Mouse (Mus musculus): ENCODE measurements around the gene Iffo2. TPM values are rescaled to one million over a fixed set of nuclear protein-coding genes. Genes with fewer than 3 reads are reported as not detected.

Gene Iffo2
- polyA plus RNA-seq, 1 experiment from 2014 or later = 4.9 TPM

- Histone ChIP-seq H3K4me2 (no peak overlapping the region), H3K9me3 (replicated peaks) (no peaks in the 10 kb centered on the region), H3K9ac (no peak overlapping the region), H3K27me3 (replicated peaks) (peaks cover 14% of the 10 kb centered on the region; the same call in 1 of the 2 replicates), H3K27ac (ENCODE audit: poor library complexity, severe bottlenecking) (no peak overlapping the region), H3K4me1 (replicated peaks) (no peaks in the 10 kb centered on the region), H3K4me3 (no peak overlapping the region), H3K36me3 (no peaks in the 10 kb centered on the region)
- ATAC-seq (ENCODE audit: insufficient number of reproducible peaks, low FRiP score) = 0 out of 2 replicates have a peak, but pooled peaks have one; percentile 25
- 69% methylated on average over 12 of the region's 12 CpGs for WGBS
Observed at GRCm38 (mm10) chr4:139526475-139526874, 3.9 kb upstream of the Iffo2 start.

DNA sequence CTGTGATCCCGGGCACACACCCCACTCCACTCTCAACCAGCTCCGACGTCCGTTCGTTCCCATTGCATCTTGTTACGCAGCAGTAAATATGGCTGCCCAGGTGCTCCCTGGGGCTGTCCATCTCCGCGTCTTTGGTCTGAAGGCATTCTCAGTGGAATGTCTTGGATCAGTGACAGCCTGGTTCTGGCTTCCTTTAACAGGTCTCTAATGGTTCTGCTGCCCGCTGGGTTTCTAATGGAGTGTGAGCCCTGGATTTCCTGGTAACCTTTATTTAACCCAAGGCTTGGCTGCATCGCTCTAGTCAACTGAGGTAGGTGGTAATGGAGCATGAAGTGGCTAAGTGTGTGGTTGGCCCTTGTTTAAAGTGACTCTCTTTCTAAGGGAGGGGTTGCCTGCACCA is 1.7 kb downstream of the Iffo2 start:
- no peak overlapping the region for H3K4me3 ChIP-seq
- H3K27me3 ChIP-seq (replicated peaks) = peaks cover 12% of the 10 kb centered on the region; the same call in 1 of the 2 replicates
- H3K4me2 ChIP-seq = no peak overlapping the region
- no peak overlapping the region for H3K27ac ChIP-seq (ENCODE audit: poor library complexity, severe bottlenecking)
- no peaks in the 10 kb centered on the region for H3K9me3 ChIP-seq (replicated peaks)
- H3K9ac ChIP-seq = no peak overlapping the region
- WGBS = 83% methylated on average over 10 of the region's 10 CpGs
- H3K36me3 ChIP-seq = no peaks in the 10 kb centered on the region
- no peak for ATAC-seq (ENCODE audit: insufficient number of reproducible peaks, low FRiP score)
- H3K4me1 ChIP-seq (replicated peaks) = peaks cover 15% of the 10 kb centered on the region

DNA sequence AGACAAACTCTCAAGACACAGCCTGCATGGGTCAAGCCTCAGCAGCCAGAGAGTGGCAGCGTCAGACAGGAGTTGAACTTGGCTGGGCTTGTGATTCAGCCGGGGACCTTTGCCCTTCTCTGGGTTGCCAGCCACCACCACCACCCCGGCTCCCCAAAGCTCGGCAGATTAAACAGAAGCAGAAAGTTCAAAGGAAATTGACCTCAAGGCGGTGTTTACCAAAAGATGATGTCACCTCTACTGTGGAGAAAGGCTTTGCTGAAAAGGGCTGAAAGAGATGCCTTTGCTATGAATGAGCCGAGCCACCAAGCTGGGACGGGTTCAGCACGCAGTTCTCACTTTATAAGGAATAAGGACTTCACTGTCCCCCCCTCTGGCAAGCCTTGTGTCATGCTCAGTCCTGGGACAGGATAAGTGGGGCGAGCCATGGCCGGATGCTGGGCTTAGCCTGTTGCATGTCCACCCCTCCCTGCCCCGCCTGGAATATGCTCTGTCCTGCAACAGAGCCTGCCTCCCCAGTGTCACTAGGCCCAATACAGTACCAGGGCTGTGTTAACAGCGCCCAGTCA is 4.9 kb downstream of the Iffo2 start:
- Histone ChIP-seq H3K9ac (no peak overlapping the region), H3K9me3 (replicated peaks) (0 out of 2 replicates have a peak, but pooled peaks cover 2% of the 10 kb centered on the region), H3K27ac (ENCODE audit: poor library complexity, severe bottlenecking) (peak overlapping the region; percentile 72), H3K4me1 (replicated peaks) (peaks cover 15% of the 10 kb centered on the region), H3K4me2 (no peak overlapping the region), H3K27me3 (replicated peaks) (peaks cover 12% of the 10 kb centered on the region; the same call in 1 of the 2 replicates), H3K4me3 (no peak overlapping the region), H3K36me3 (no peaks in the 10 kb centered on the region)
- ATAC-seq (ENCODE audit: insufficient number of reproducible peaks, low FRiP score) = peak; percentile 79
- 36% methylated on average over 12 of the region's 12 CpGs for WGBS

- peaks cover 15% of the 10 kb centered on the region for H3K4me1 ChIP-seq (replicated peaks)
- H3K9ac ChIP-seq = no peak overlapping the region
- H3K9me3 ChIP-seq (replicated peaks) = 0 out of 2 replicates have a peak, but pooled peaks cover 2% of the 10 kb centered on the region
- H3K27me3 ChIP-seq (replicated peaks) = peaks cover 12% of the 10 kb centered on the region; the same call in 1 of the 2 replicates
- H3K4me2 ChIP-seq = no peak overlapping the region
- H3K36me3 ChIP-seq = no peaks in the 10 kb centered on the region
- WGBS = 49% methylated on average over 7 of the region's 7 CpGs
- H3K4me3 ChIP-seq = no peak overlapping the region
- peak overlapping the region; percentile 72 for H3K27ac ChIP-seq (ENCODE audit: poor library complexity, severe bottlenecking)
- ATAC-seq (ENCODE audit: insufficient number of reproducible peaks, low FRiP score) = 0 out of 2 replicates have a peak, but pooled peaks have one; percentile 29
Observed at GRCm38 (mm10) chr4:139535719-139536118, 5.4 kb downstream of the Iffo2 start.

- H3K27ac ChIP-seq (ENCODE audit: poor library complexity, severe bottlenecking) = no peak overlapping the region
- 0 out of 2 replicates have a peak, but pooled peaks cover 2% of the 10 kb centered on the region for H3K9me3 ChIP-seq (replicated peaks)
- H3K4me1 ChIP-seq (replicated peaks) = peaks cover 15% of the 10 kb centered on the region
- no peaks in the 10 kb centered on the region for H3K36me3 ChIP-seq
- WGBS = 83% methylated on average over 9 of the region's 9 CpGs
- no peak overlapping the region for H3K4me2 ChIP-seq
- peaks cover 9% of the 10 kb centered on the region; the same call in 1 of the 2 replicates for H3K27me3 ChIP-seq (replicated peaks)
- no peak overlapping the region for H3K4me3 ChIP-seq
- ATAC-seq (ENCODE audit: insufficient number of reproducible peaks, low FRiP score) = no peak
- no peak overlapping the region for H3K9ac ChIP-seq
Observed at GRCm38 (mm10) chr4:139536706-139537105, 6.4 kb downstream of the Iffo2 start.

- H3K36me3 ChIP-seq = no peaks in the 10 kb centered on the region
- no peak overlapping the region for H3K4me2 ChIP-seq
- H3K4me3 ChIP-seq = no peak overlapping the region
- no peak overlapping the region for H3K9ac ChIP-seq
- peaks cover 3% of the 10 kb centered on the region; the same call in 1 of the 2 replicates for H3K4me1 ChIP-seq (replicated peaks)
- no peaks in the 10 kb centered on the region for H3K27me3 ChIP-seq (replicated peaks)
- no peak for ATAC-seq (ENCODE audit: insufficient number of reproducible peaks, low FRiP score)
- WGBS = 88% methylated on average over 7 of the region's 7 CpGs
- 0 out of 2 replicates have a peak, but pooled peaks cover 2% of the 10 kb centered on the region for H3K9me3 ChIP-seq (replicated peaks)
- H3K27ac ChIP-seq (ENCODE audit: poor library complexity, severe bottlenecking) = no peak overlapping the region
Observed at GRCm38 (mm10) chr4:139540784-139541183, 10.4 kb downstream of the Iffo2 start.

DNA sequence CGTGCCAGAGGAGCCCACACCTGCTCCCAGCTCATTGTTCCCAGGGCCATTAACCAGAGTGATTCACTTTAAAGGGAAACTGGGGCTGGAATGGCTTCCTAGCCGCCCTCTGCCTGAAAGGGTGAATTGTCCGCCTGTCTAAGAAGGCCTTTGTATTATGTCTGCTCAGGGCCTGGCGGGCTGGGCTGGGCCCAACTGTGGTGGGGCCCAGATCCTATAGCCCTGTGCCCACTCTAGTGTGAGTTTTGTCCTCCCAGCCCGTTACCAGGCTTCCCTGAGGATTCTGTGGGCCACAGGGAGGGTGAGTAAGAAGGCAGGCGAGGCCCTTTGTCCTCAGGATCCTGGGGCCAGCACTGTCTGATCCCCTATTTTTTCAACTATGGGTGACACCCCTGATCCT is 15.4 kb downstream of the Iffo2 start:
- no peak for ATAC-seq (ENCODE audit: insufficient number of reproducible peaks, low FRiP score)
- 63% methylated on average over 6 of the region's 6 CpGs for WGBS
- H3K4me1 ChIP-seq (replicated peaks) = 0 out of 2 replicates have a peak, but pooled peaks cover 4% of the 10 kb centered on the region
- H3K4me3 ChIP-seq = no peak overlapping the region
- H3K9ac ChIP-seq = no peak overlapping the region
- H3K27ac ChIP-seq (ENCODE audit: poor library complexity, severe bottlenecking) = no peak overlapping the region
- H3K36me3 ChIP-seq = no peaks in the 10 kb centered on the region
- H3K9me3 ChIP-seq (replicated peaks) = no peaks in the 10 kb centered on the region
- no peak overlapping the region for H3K4me2 ChIP-seq
- no peaks in the 10 kb centered on the region for H3K27me3 ChIP-seq (replicated peaks)

DNA sequence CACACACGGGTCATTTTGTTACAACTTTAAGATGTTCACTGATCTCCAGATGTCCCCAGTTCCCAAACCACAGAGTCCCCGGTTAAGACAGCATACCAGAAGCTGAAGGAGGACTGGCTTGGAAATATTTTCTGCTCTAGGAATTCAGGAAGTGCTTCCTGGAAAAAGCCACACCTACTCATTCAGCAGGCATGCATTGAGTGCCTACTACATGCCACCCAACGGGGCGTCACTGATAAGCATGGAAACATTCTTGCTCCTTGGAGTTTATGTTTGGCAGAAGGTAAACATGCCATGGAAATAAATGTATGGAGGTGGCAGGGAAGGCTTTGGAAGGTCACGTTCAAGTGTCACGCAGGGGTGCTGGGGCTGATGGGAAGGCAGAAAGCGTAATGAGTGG is 19.1 kb downstream of the Iffo2 start:
- Histone ChIP-seq H3K27me3 (replicated peaks) (no peaks in the 10 kb centered on the region), H3K9me3 (replicated peaks) (peaks cover 7% of the 10 kb centered on the region; the same call in 1 of the 2 replicates), H3K4me2 (no peak overlapping the region), H3K4me1 (replicated peaks) (0 out of 2 replicates have a peak, but pooled peaks cover 4% of the 10 kb centered on the region), H3K9ac (no peak overlapping the region), H3K27ac (ENCODE audit: poor library complexity, severe bottlenecking) (no peak overlapping the region), H3K4me3 (no peak overlapping the region), H3K36me3 (no peaks in the 10 kb centered on the region)
- ATAC-seq (ENCODE audit: insufficient number of reproducible peaks, low FRiP score) = no peak
- WGBS = 60% methylated on average over 7 of the region's 7 CpGs

DNA sequence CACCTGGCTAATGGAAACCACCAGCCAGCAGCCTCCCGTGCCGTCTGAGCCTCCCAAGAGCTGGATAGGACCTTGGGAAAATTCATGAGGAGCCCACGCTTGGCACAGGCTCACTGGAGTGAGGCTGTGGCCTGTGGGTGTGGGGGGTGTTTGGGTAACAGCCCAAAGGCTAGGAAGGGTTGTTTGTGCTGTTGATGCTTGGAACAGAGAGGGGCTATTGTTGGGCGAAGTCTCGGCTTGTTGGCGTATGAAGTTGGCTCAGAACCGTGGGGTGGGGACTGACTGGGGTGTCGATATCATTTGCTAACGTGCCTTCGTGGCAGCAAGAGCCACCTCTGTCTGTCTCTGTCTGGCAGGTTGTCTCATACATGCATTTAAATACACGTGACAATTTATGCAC is 24.9 kb downstream of the Iffo2 start:
- Histone ChIP-seq H3K4me1 (replicated peaks) (no peaks in the 10 kb centered on the region; the same call in 1 of the 2 replicates), H3K27me3 (replicated peaks) (no peaks in the 10 kb centered on the region), H3K4me2 (no peak overlapping the region), H3K9ac (no peak overlapping the region), H3K36me3 (no peaks in the 10 kb centered on the region), H3K4me3 (no peak overlapping the region), H3K9me3 (replicated peaks) (peaks cover 7% of the 10 kb centered on the region; the same call in 1 of the 2 replicates), H3K27ac (ENCODE audit: poor library complexity, severe bottlenecking) (no peak overlapping the region)
- ATAC-seq (ENCODE audit: insufficient number of reproducible peaks, low FRiP score) = no peak
- 78% methylated on average over 11 of the region's 11 CpGs for WGBS

DNA sequence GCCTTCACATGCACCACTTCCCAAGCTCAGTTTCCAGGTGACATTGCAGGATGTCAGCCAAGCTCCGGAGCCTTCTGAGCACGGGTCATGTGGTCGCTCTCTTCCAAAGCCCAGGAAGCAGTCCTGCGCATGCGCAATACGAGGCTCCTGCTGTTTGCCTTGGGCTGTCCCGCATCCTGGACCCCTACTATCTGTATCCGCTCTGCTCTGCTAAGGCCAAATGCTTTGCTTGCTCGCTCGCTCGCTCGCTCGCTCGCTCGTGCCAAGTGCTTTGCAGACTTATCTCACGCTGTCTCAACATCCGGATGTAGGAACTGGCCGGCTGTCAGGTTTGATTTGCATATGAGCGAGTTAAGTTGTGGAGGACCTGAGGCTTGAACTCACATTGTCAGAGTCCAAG is 25.6 kb downstream of the Iffo2 start:
- Histone ChIP-seq H3K27me3 (replicated peaks) (no peaks in the 10 kb centered on the region), H3K27ac (ENCODE audit: poor library complexity, severe bottlenecking) (0 out of 2 replicates have a peak overlapping the region, but pooled peaks have one; percentile 16), H3K4me2 (peak overlapping the region; percentile 2; the same call in 1 of the 2 replicates), H3K9me3 (replicated peaks) (peaks cover 7% of the 10 kb centered on the region; the same call in 1 of the 2 replicates), H3K36me3 (no peaks in the 10 kb centered on the region), H3K4me3 (no peak overlapping the region), H3K4me1 (replicated peaks) (no peaks in the 10 kb centered on the region; the same call in 1 of the 2 replicates), H3K9ac (no peak overlapping the region)
- ATAC-seq (ENCODE audit: insufficient number of reproducible peaks, low FRiP score) = peak; percentile 85
- WGBS = 47% methylated on average over 19 of the region's 19 CpGs

DNA sequence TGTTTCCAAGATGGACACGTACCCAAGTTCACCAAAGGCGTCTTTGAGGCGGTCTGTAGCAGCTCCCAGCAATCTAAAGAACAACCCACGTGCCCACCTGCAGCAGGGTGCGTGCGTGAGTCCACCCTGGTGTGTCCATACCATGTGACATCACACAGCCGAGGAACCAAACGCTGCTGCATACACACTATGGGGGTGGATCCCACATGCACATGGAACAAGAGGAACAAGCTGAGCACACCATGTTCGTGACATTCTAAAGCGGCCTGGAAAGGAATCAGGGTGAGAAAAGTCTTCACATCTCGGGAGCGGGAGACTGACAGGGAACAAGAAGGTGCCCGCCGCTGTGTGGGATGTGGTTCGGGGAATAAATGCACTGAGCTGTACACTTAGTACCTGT is 38.0 kb downstream of the Iffo2 start:
- Histone ChIP-seq H3K27ac (ENCODE audit: poor library complexity, severe bottlenecking) (no peak overlapping the region), H3K4me3 (no peak overlapping the region), H3K27me3 (replicated peaks) (peaks cover 14% of the 10 kb centered on the region; the same call in 1 of the 2 replicates), H3K9ac (no peak overlapping the region), H3K4me1 (replicated peaks) (peaks cover 1% of the 10 kb centered on the region; the same call in 1 of the 2 replicates), H3K4me2 (no peak overlapping the region), H3K9me3 (replicated peaks) (no peaks in the 10 kb centered on the region), H3K36me3 (no peaks in the 10 kb centered on the region)
- 77% methylated on average over 15 of the region's 15 CpGs for WGBS
- ATAC-seq (ENCODE audit: insufficient number of reproducible peaks, low FRiP score) = no peak

Data from heart, embryonic 12.5 days (tissue).